Mouse (Mus musculus): Measurements from ENCODE around the gene Fry. TPM values are rescaled to one million over a fixed set of nuclear protein-coding genes. Genes with fewer than 3 reads are reported as not detected.

Fry gene
- total RNA-seq, 1 experiment from 2014 or later = 47.5 TPM

DNA sequence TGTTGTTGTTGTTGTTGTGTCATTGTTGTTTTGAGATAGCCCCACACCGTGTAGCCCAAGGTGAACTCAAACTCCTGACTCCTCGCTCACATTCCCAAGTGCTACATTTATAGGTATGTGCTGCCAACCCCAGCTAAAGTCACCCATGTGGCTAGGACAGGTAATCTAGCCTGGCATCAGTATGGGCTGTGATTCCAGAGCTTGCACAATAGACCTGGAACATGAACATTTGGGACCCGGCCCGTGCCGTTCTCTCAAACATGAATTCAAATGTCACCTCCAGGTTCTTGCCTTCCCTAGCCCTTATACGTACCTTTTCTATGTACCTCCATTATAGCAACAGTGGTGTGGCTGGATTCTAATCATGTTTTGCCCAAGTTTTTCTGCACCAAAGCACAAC lies 156.9 kb downstream of the Fry start:
- DNase-seq = no peak

DNA sequence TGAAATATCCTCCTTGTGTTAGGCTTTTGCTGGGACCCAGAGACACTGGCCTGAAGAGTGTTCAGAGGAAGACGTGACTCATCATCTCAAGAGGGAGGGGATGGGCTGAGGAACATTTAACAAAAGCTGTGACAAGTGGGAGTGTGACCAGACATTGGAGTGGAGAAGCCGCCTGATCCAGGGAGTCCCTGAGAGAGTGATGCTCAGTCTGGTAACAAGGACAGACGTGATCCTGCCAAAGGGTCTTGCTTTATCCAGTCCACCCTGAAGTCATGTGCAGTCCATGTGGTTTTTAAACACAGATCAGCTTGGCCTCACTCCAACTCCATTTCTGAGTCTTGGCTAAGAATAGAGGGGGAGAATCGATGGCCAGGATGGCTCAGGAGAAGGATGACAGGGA lies 158.2 kb downstream of the Fry start:
- DNase-seq = no peak

DNA sequence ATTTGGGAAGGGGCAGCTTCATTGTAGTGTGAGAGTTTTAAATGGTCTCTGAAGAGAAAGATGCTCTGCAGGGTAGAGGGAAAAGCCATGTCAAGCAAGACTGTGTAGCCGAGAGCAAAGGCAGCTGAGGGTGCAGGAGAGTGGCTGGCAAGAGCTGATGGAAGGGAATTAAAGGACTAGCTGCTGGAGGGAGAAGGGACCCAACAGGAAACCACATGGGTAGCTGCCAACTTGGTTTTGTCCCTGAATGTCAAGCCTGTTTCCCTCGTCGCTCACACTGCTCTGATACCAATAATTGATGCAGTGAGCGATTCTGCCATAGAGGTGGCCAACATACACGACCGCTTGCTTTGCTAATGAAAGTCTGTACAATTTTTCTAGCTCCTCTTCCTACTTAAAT lies 160.9 kb downstream of the Fry start:
- DNase-seq = no peak

DNA sequence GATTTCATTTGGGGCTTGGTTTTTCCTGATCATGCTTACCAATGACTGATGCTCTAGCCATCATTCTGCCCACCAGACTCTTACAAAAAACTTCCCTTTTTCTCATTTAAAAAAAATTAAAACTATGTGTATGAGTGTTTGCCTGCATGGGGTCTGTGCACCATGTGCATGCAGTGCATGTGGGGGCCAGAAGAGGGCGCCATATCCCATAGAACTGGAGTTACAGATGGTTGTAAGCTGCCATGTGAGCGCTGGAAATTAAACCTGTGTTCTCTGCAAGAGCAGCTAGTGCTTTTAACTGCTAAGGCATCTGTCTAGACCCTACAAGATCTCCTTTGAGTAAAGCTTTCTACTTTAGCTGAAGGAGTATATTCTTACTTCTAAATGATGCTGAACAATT lies 162.6 kb downstream of the Fry start:
- no peak for DNase-seq

DNA sequence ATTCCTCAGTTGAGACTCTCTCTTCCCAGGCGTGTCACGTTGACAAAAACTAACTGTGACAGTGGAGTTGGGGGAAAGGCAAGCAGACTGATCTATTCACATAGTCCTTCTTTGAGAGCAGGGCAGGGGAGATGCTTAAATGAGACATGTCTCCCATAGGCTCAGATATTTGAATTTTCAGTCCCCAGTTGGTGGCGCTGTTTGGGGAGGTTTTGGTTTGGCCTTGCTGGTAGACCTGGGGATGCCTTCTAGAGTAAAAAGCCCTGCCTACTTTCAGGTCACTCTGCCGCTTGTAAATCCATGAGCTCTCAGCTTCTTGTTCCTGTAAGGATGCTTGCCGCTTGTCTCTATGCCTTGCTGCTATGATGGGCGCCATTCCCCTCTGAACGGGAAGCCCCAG lies 163.6 kb downstream of the Fry start:
- no peak for DNase-seq

DNA sequence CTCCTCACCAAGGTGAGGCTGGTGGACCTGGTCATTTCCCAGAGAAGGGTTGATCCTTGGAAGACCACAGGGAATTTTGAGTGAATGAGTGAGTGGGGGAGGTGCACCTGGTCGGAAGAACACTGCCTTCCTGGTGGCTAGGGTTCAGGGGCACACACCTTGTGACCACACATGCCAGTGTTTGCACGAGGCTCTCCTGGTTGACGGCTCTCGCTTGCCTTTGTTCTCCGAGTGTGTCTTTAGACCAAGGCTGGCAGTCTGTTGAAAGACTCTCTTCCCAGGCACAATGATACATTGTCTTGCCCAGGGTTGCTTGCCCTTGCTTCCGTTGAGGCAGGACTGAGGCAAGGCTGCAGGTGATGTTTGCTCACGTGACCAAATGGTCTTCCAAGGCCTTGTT lies 169.5 kb downstream of the Fry start:
- DNase-seq = no peak

DNA sequence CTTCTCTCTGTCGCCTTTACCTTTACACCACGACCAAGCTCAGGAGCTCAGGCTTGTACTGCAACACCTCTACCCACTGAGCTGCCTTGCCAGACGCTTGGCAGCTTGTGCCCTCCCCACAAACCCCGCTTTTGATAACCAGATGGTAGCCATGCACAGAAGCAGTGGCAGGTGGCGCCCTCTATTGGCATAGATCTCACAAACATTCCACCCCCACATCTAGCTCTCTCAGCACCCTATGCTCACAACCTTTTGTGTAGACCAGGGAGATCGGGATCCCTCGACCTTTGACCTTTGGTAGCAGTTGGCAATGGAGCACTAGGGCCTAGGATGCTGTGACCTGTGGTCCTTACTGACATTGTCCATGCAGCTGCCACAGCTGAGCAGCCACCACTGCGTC lies 171.2 kb downstream of the Fry start:
- peak; percentile 29 for DNase-seq

DNA sequence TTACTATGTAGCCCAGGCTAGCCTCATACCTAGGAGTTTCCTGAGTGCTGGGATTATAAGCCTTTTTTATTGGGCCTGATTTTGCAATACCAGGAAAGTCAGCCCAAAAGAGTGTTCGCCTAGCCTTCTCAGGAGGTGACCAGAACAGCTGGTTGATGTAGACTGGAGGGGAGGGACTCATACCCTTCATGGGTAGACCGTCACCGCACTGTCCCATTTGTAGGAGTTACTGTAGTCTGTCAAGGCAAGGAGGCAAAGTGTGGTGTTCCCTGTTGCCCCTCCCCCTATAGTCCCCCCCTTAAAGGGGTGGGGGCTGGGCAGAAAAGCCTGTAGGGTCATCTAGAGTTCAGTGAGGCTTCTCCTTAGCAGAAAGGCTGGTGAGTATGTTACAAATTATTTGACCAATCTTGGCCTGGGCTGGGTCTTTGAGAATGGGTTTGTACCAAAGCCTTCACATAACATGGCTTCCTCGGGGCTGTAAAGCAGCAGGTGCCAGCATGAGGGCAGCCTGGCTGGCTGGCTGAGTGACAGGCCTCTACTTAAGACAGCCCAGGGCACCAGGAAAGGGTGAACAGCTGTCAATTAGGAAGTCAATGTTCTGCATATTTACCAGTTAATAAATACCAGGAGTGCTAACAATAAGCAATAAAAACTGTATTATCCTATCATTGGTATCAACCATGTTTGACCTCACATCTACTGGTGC lies 172.2 kb downstream of the Fry start:
- DNase-seq = no peak

DNA sequence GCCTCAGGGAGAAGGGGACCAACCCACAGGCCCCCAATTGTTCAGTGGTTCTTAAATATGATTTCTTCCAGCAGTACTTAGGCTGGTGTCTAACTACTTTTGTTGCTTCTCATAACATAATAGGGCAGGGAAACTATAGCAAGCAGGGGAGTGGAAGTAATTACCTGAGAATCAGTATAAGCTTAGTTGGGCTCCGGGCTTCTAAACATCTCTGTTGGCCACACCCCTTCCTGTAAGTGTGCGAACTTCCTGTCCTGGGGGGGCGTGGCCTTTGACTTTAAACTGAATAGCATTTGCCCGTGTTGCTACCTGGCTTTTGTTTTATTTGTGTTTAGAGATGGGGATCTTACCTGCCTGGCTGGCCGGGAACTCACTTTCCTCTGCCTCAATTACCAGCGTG lies 172.8 kb downstream of the Fry start:
- DNase-seq = no peak

DNA sequence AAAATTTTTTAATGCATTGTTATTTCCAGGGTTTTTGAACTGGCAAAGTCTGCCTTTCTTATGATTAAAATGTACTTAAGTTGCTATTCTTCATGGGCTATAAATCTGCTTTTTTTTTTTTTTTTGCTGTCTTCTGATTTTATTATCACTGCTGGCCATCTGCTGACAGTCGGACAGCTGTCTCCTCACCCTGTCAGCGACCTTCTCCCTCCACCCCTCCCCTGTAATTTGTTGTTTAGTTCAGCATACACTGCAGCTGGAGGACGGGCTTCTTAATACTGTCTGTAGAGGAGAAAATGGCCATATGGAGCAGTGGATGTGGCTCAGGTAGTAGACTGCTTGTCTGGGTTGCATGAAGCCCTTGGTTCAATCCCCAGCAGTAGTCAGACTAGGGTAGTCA lies 173.7 kb downstream of the Fry start:
- no peak for DNase-seq

DNA sequence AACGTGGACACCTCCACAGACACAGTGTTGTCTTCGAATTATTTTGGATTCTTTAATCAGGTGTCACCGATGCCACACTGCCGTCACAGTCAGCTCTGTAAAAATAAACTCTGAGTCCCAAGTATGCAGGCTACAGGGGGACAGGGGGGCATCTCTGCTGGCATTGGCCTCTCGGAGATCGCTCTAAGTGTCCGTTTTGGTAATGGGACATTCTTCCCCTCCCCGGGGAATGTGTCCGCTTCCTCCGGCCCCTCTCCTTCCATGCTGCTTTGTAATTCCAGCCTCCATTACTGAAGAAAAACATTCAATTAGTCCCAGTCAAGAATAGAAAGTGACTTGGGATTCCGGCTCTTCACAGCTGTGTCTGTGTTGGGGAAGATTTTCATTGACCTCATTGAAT lies 175.9 kb downstream of the Fry start:
- no peak for DNase-seq

DNA sequence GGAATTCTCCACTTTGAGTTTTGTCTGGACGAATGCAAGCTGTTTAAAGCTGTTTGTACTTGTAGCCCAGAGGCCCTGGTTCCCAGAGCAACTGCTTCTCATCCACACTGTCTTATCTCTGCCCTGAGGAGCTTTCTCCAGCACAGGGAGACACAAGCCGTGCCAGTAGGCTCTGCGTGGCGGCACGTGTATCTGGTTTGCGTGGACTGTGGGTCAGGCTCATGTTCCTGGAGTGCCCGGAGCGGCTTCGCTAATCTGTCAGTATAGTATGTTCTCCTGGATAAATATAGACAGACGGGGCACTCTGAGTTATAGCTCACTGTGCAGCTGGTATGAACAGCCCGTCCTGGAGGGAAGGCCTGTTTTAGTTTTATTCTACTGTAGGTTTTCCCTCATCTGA lies 176.7 kb downstream of the Fry start:
- DNase-seq = no peak

DNA sequence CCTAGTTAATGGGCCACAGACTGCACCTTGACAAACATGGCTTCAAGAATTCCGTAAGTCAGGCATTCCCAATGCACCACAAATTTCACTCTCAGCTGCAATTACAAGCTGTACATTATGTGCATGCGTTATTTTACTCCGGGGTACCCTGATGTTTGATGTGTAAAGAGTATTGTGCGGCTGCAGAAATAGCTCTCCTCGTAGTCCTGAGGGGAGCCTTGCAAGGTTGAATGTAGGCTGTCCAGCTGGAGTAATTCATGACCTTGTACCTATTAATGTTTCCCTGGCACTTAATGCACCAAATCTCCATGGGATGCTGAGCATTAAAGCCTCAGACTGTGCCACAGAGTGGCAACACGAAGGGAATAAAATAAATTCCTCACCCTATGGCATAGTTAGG lies 180.5 kb downstream of the Fry start:
- DNase-seq = no peak

DNA sequence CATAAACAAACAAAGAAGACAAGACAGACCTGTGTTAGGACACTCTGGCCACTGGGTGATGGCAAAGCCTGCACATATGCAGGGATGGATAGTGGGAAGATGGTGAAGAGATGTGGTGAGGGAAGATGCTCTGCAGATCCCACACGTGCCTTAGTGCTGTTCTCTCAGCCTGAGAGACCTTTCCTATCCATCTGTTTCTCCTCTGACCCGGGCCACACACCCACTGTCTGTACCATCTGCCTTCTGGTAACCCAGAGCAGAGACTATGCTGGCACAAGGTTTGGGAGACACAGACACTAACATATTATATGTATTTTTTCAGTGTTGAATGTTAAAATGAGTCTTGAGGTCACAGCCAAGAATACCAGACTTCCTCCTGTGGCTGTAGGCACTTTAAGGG lies 183.7 kb downstream of the Fry start:
- no peak for DNase-seq

DNA sequence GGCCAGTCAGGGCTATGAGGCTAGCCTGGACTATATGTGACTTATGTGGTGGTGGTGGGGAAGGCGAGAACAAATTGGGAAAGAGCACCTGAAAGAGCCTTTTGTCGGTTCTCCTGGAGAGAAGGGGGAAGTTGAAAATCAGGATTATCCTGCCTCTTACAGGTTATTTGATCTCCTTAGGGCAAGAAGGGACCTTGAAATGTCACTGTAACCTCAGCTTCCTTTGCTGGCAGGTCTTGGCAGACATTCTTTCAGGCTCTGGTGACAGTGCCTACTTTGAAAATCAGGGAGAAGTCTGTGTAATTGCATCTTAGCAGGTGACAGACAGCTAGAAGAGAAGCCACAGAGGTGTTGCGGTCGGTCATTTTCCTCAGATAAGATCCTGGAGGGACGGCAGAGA lies 184.6 kb downstream of the Fry start:
- no peak for DNase-seq

DNA sequence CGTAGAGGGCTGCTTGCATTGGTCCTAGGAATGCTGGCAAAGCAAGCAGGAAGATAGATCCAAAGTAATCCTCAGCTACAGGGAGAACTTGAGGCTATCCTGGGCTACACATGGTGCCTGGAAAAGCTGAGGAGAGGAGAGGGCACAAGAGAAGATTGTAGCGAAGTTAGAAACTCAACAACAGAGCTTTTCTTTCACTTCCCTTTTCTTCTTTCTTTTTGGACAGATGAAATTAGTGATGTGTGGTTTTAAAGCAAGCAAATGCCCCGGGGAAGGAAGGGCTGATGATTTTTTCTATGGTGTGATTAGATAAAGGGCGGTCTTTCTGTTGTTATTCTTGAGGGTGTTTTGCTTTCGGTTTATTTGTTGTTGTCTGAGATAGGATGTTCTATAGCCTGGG lies 188.1 kb downstream of the Fry start:
- DNase-seq = no peak

DNA sequence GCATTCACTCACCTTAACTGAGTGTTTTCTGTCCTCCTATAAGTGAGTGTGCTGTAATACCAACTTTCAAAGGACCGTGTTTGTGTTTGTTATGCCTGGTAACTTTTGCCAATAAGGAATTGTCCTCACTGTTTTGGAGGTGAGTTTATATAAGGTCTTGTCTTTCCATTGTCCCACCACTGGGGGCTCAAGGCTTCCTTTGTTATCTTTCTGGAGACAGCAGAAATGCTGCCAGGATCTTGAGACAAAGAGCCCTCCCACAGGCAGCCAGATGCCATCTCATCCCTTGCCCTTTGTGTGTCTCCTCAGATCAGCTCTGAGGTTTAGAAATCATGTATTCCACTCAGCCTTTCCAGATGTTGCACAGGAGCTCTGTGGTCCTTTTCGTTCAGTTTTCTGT lies 194.8 kb downstream of the Fry start:
- DNase-seq = no peak

DNA sequence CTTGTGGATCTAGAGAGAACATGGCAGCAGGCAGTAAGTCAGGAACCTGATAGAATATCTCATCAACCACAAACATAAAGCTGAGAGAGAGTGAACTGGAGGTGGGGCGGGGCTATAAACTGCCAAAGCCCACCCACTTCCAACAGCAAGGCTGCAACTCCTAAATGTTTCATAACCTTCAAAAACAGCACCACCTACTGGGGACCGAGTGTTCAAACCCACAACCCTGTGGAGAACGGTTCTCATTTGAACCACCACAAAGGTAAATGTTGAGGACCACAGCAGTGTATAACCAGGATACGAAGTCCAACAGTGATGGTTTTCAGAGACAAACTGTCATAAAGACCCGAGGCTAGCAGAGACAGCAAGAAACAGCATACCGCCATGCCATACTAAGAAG lies 196.1 kb downstream of the Fry start:
- no peak for DNase-seq

DNA sequence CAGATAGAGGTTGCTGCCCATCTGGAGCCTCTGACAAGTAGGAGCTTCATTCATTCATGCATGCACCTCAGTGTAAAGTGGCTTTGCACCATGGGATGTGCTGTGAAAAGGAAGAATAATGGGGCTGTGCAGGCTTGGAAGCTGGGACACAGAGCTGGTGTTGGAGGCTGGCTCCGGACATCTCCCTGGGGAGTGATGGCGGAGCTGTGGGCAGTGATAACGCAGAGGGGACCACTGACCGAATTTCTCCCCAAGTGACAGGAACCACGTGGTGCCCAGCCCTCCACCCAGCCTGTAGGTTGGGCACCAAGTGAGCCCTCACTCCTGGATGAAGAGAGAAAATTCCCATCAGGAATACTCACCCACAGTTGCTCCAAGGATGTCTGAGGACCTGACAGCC lies 207.0 kb downstream of the Fry start:
- no peak for DNase-seq

DNA sequence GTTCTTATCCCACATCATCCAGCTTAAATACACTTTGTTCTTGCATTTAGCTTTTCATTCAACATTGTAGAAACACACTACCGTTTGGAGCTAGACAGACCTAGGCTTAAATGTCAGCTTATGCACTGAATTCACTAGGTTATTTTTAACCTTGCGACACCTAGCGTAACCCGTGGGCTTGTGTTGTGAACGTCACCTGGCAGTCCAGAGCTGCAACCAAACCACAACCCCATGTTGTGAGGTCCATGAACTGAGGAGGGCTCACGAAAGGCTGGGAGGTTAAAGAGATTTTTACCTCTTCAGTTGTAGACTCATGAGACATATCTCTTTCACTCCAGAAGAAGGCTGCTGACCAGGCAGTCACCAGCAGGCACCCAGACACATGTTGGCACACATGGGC lies 210.2 kb downstream of the Fry start:
- DNase-seq = no peak

DNA sequence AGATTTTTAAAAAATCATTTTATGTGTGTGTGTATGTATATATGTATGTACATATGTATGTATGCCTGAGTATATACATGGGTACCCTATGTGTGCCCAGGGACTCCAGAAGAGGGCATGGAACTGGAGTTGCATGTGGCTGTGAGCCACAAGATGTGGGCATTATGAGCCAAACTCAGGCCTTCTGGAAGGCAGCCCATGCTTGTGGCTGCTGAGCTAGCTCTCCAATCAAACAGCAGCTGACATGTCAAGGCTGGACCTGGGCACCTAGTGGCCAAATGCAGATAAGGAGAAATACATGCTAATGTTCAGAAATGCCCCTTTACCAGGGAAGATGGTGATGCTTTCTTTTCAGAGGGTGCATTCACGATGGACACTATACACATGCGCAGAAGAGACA lies 213.4 kb downstream of the Fry start:
- peak; percentile 57 for DNase-seq

DNA sequence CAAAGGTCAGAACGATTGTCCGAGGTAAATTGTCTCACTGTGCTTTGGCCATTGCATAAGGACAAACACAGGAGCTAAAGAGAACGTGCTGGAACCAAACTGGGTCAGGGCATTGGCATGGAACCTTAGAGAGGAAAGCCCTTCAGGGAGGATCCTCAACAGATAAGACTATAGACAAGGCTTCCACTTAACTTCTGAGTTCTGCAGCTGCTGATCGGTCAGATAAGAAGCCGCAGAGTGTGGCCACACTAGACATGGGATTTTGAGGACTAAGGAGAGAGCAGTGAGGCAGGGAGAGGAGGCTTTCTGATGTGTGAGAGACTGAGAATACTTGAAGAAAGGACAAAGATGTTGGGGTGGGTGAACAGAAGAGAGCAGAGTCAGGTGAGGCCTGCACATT lies 214.4 kb downstream of the Fry start:
- no peak for DNase-seq

DNA sequence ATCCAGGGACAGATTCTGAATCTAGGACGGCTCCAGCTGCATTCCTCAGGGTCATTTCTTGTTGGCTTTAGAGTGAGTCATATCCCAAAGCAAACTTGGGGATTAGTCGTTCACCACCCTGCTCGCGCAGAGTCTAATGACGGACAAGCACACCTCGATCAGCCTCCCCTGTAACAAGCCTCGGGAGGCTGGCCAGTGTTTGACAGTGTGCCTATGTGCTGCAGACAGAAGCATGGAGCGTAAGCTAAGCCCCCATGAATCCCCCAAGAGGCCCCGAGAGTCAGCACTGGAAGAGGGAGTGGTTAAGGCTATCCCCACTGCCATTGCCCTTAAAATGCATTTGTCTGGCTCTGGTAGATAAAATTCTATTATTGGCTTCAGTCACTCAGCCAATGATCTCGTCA lies 214.9 kb downstream of the Fry start:
- DNase-seq = no peak

DNA sequence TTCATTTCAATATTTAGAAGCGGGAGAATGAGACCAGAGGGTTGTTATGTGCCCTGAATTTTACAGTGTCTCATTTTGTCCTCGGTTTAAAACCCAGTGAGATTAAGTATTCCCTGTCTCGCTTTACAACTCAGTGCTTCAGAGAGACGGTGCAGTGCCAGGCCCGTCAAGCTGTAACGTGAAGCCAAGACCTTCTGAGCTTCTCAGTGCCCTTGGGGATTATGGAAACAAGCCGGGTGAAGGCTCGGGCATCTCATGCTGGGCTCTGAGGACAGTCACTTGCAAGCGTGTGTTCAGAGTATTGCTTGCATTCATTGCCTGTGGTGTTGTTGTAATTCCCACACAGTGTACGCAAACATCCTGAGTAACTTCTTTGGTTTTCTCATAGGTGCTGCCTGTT lies 218.0 kb downstream of the Fry start:
- DNase-seq = peak; percentile 26

DNA sequence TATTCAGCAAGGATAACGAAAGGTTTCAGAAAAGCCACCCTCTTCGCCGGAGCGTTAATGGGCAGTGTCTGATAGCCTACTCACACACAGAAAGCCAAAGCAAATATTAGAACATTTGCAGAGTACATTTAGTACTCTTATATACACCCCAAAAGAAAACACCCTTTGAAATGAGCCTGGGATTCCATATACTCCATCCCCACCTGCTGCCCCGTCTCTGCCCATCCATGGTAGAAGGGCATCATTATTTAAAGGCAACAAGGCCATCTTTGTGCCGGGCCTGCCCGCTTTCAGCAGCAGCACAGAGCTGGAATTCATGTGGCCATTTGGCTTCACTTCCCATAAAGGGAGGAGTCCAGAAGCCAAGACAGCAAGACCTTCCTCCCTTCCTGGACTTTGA lies 219.3 kb downstream of the Fry start:
- no peak for DNase-seq
